Mouse (Mus musculus) right cerebral cortex, postnatal 36 days (tissue): Measurements from ENCODE around the gene Papln.

Experiments
- DNase-seq, 2 experiments: peaks; one replicate each; pipeline ENCODE4 v3.0.0; 2022; ENCODE audit warnings: low spot score in 2 of 2, mixed read lengths in 1 of 2

Gene Papln

GRCm38 (mm10) chr12:83763311-83764043 is at the start of gene Papln:
Gene Papln (plus strand): TSS chr12:83763634.
- no peak for DNase-seq

DNA sequence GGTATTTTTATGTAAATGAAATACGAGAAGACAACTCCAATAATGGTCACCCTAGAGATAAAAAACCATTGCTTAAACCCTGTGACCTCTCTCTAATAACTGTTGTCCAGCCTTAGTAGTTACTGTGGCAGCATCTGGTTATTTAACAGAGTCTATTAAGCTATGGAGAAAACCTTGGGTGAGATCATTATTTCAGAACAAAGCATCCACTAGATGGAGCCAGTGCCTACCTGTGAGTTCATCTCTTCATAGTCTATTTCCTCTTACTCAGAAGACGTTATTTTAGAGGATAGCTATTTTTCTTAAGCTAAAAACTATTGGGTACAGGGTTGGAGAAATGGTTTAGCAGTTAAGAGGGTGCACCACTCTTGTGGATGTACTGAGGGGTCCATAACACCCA is 49.7 kb upstream of the Papln start:
- peak in 1 of 2 experiments; percentile 36 for DNase-seq

DNA sequence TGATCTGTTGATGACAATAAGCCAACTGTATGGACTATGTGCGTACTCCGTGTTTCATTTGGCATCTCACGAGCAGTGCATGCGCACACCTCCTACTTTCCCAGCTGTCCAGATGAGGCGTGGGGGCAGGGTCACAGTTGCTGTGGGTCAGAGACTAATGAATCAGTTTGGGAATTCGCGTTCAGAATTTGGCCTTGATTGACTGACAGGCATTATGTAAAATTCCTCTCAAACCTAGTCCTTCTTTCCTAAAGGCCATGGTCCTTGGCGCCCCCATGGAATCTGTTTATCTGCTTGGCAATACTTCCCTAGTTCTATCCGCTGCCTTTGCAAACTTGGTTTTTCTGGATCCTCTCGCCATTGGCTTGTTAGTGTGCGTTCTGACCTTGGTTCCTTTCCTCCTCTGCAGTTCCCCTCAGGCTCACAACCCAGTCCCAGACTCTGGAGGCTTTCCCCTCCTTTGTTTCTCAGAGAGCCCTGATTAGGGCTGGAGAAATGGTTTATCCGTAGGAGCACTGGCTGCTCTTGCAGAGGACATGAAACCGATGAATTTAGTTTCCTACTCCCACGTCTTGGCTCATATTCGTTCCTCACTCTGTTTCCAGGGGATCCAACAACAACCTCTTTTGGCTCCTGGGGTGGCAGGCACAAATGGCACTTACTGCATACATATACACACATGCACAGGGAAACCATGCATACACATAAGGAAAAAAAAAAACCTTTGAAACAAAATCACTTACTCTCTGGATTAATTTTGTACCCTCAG is 46.8 kb upstream of the Papln start:
- DNase-seq, result peak; percentile 15 to 58

DNA sequence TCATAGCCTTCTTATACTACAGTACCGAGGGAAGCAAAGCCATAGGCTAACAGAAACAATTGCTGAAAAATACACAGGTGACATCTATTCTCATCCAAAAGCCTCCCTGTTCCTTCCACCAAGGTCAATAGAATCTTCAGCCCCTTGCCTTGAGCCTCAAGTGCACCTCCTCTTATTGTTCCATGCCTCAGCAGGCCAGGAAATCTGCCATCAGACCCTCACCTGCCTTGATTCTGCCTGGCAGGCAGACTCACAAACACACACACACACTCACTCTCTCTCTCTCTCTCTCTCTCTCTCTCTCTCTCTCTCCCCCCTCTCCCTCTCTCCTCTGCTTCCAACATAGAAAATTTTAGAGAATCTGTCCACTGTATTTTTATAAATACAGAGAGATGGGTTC is 44.0 kb upstream of the Papln start:
- no peak for DNase-seq

DNA sequence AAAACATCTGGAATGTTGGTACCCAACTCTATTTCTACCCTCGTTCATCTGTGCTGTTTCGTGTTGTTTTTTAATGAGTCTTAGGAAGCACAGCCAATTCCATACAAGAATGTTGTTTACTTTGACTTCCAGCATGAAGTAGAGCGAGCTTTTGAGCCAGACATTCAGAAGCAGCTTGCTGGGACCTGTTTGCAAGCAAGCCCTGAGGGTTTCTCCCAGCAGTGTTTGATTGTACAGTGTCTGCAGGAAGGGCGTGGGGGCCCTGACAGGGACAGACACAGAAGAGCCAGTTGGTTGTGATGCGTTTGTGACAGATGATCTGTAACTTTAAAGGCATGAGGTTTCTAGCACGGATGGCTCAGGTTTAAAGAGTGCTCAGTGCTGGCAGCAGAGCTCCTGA is 42.2 kb upstream of the Papln start:
- no peak for DNase-seq

- no peak for DNase-seq
Observed at GRCm38 (mm10) chr12:83723037-83723436, 40.4 kb upstream of the Papln start.

DNA sequence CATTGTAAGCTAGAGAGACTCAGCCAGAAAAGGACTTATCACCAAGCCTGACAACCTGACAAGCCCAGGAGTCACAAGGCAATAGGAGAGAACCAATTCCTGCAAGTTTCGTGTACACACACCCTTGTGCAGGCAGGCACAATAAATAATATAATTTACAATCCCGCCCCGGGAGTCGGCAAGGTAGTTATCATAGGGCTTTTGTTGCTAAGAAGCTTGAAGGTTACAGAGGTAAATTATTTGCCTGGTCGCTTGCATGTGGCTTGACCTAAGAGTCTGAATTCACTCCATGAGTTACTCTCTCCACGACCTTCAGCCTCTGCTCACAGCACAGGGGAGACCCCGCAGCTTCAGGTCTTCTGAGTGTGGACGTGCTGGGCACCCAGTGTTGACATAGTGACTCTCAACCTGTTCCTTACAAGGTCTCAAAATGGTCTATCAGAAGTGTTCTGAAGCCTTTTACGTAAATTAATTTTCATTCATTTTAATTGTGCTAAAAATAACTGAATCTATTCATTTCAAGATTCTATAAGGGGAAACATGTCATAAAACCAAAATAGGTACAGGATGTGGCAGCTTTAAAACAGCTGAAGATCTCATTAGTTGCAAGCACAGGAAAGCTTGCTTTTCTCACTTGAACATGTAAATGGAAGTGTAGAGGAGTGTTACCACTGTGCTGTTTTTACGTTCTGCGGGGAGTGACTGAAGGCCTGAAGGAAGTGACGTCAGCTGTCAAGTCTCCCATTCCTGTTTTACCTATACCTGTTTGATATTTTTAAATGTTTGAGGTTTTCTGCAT is 36.7 kb upstream of the Papln start:
- DNase-seq, result no peak

GRCm38 (mm10) chr12:83732225-83732624 is 31.2 kb upstream of the Papln start:
- no peak for DNase-seq

GRCm38 (mm10) chr12:83734047-83734446 is 29.4 kb upstream of the Papln start:
- no peak for DNase-seq

GRCm38 (mm10) chr12:83736236-83736635 is 27.2 kb upstream of the Papln start:
- DNase-seq, result no peak

- no peak for DNase-seq
Observed at GRCm38 (mm10) chr12:83738651-83739050, 24.8 kb upstream of the Papln start.

GRCm38 (mm10) chr12:83741722-83742121 is 21.7 kb upstream of the Papln start:
- no peak for DNase-seq

DNA sequence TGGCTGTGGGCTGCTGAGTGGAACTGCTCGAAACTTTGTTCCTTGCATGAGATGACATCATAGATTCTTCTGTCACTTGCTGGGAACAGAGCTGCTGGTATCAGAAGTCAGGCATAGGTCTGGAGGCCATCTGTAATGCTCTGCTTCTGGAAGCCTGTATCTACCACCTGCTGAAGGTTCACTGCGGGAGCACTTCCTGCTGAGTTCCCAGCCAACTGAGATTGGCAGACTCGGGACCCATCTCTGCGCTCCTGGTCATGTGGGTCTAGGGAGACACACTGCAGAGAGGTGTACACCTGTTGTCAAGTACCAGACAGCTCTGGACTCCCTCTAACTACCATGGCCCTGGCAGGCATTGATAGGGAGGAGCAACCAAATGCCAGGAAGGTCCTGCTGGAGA is 20.6 kb upstream of the Papln start:
- DNase-seq, result no peak

DNA sequence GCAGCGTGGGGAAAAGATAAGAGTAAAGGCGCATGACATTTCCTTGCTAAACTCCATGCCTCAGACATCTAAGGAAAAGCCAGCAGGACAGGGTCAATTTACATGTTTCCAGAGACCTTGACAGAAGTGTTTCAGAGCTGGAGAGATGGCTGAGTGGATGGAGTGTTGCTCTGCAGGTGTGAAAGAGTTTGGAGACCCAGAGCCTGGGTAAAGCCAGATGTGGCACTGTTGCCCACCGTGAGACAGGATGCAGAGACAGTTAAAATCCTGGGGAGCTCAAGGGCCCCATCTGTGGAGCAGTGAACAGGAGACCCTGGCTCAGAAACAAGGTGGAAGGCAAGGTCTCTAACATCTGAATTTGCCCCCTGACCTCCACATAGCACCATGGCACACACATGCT is 19.7 kb upstream of the Papln start:
- no peak for DNase-seq

- DNase-seq, result no peak
Observed at GRCm38 (mm10) chr12:83749186-83749585, 14.2 kb upstream of the Papln start.

- no peak for DNase-seq
Observed at GRCm38 (mm10) chr12:83752495-83752894, 10.9 kb upstream of the Papln start.

- DNase-seq, result no peak
Observed at GRCm38 (mm10) chr12:83758735-83759134, 4.7 kb upstream of the Papln start.

DNA sequence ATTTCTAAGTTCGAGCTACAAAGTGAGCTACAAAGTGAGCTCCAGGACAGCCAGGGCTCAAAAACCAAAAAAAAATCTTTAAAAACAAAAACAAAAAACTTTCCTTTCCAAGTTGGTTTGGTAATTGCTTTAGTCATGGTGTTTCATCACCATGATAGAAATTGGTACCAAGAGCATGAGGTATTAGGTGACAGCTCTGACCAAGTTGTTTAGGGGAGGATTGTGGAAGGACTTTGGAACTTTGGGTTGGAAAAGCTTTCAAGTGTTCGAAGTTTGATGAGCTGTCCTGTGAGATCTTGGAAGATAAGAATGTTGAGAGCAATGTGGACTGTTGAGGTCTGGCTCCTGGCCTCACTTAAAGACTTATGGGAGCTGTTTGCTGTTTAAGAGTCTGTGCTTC is 3.2 kb upstream of the Papln start:
- DNase-seq, result no peak

GRCm38 (mm10) chr12:83762706-83763105 is 728 bp upstream of the Papln start:
- DNase-seq, result no peak

GRCm38 (mm10) chr12:83764044-83764365 is 571 bp downstream of the Papln start:
- no peak for DNase-seq

GRCm38 (mm10) chr12:83764519-83764918 is 1.1 kb downstream of the Papln start:
- no peak for DNase-seq

DNA sequence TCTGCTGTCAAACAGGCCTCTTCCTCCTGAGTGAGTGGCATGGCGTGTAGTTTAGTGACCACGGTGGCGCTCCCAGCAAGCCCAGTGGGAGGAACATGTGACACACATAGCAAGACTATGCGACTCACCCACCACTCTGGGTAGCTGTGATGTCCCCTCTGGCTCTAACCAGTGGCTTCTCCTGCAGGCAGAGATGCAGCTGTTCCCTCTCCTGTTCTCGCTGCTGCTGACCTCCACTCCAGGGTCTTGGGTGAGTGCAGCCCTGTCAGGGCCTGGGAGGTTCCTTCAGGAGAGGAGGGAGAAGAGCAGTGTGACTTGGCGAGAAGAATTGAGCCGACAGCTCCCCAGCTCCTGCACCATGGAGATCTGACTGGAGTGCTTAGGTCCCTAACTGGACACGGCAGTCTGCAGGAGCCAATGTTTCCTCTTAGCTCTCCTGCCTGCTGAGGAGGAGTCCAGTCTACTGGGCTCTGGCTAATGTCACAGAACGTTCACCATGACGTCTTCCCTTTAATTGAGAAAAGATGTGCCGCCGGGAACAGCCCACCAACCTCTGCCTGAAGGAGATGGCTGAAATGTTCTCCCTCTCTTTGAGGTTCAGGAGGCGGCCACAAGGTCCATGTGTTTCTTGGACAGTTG is 2.6 kb downstream of the Papln start:
- no peak for DNase-seq
